Mouse (Mus musculus) intestine, embryonic 15.5 days (tissue): Measurements from ENCODE around the gene Ccdc187. TPM values are rescaled to one million over a fixed set of nuclear protein-coding genes. Genes with fewer than 3 reads are reported as not detected.

ENCODE experiments used
- ATAC-seq: fragments of 200-750 bp; cut with Nextera tagmentation; 2 replicates; pipeline ENCODE4 v1.8.0; 2017; ENCODE audit warnings: moderate TSS enrichment, moderate library complexity
- H3K27ac ChIP-seq: fragments of 300-500 bp; sonication (generic); 2 replicates; pipeline ENCODE4 v1.5.1; 2015; ENCODE audit warnings: mild to moderate bottlenecking, inconsistent platforms
- H3K27me3 ChIP-seq: fragments of 300-500 bp; sonication (generic); replicated peaks from 2 replicates; pipeline ENCODE4 v1.6.1; 2015; ENCODE audit warnings: inconsistent platforms
- H3K36me3 ChIP-seq: fragments of 300-500 bp; sonication (generic); 2 replicates; pipeline ENCODE4 v1.6.1; 2015; ENCODE audit warnings: inconsistent platforms
- H3K4me1 ChIP-seq: fragments of 300-500 bp; sonication (generic); replicated peaks from 2 replicates; pipeline ENCODE4 v1.6.1; 2015; ENCODE audit warnings: inconsistent platforms
- H3K4me2 ChIP-seq: fragments of 300-500 bp; sonication (generic); replicated peaks from 2 replicates; pipeline ENCODE4 v1.6.1; 2015; ENCODE audit warnings: mild to moderate bottlenecking, inconsistent platforms
- H3K4me3 ChIP-seq: fragments of 300-500 bp; sonication (generic); replicated peaks from 2 replicates; pipeline ENCODE4 v1.5.1; 2015; ENCODE audit warnings: inconsistent platforms
- H3K9ac ChIP-seq: fragments of 300-500 bp; sonication (generic); 2 replicates; pipeline ENCODE4 v1.6.1; 2015; ENCODE audit warnings: inconsistent platforms
- H3K9me3 ChIP-seq: fragments of 300-500 bp; sonication (generic); 2 replicates; pipeline ENCODE4 v1.6.1; 2016; ENCODE audit warnings: inconsistent platforms
- WGBS: fragments of 180-500 bp; shearing (Covaris S2); methylation state at CpG from one replicate; pipeline ENCODE4 v1.1.7; 2015; 5-methylcytosine and 5-hydroxymethylcytosine counted together
- polyA plus RNA-seq: library from polyadenylated mRNA; unstranded; fragments of >200 nt; fragmentation: Nextera tagmentation; extraction: Ambion mirVana; gene quantifications from 2 replicates; pipeline ENCODE4 v1.2.1, GENCODE M21; 2015

Ccdc187 gene
- polyA plus RNA-seq, 1 experiment from 2014 or later = 0.36 TPM

GRCm38 (mm10) chr2:26324917-26325316, 30.6 kb upstream of the Ccdc187 start:
- Histone ChIP-seq H3K9me3 (no peaks in the 10 kb centered on the region), H3K9ac (no peak overlapping the region), H3K36me3 (peaks cover 36% of the 10 kb centered on the region), H3K4me1 (no peaks in the 10 kb centered on the region), H3K4me2 (no peak overlapping the region), H3K27me3 (no peaks in the 10 kb centered on the region), H3K4me3 (no peak overlapping the region), H3K27ac (no peak overlapping the region)
- 74% methylated on average over 2 of the region's 2 CpGs for WGBS
- no peak for ATAC-seq

- H3K36me3 ChIP-seq = peaks cover 36% of the 10 kb centered on the region
- 85% methylated on average over 13 of the region's 13 CpGs for WGBS
- H3K4me2 ChIP-seq = no peak overlapping the region
- no peaks in the 10 kb centered on the region for H3K4me1 ChIP-seq
- H3K9ac ChIP-seq = no peak overlapping the region
- no peaks in the 10 kb centered on the region for H3K27me3 ChIP-seq
- H3K27ac ChIP-seq = no peak overlapping the region
- ATAC-seq = no peak
- H3K4me3 ChIP-seq = no peak overlapping the region
- no peaks in the 10 kb centered on the region for H3K9me3 ChIP-seq
Observed at GRCm38 (mm10) chr2:26323589-26324325, 29.4 kb upstream of the Ccdc187 start.

GRCm38 (mm10) chr2:26320245-26321185, 26.2 kb upstream of the Ccdc187 start:
- H3K4me2 ChIP-seq = no peak overlapping the region
- H3K27ac ChIP-seq = no peak overlapping the region
- 84% methylated on average over 14 of the region's 14 CpGs for WGBS
- H3K4me1 ChIP-seq = peaks cover 23% of the 10 kb centered on the region
- peaks cover 19% of the 10 kb centered on the region for H3K36me3 ChIP-seq
- no peak overlapping the region for H3K9ac ChIP-seq
- no peak overlapping the region for H3K4me3 ChIP-seq
- ATAC-seq = no peak
- H3K9me3 ChIP-seq = no peaks in the 10 kb centered on the region
- no peaks in the 10 kb centered on the region for H3K27me3 ChIP-seq

GRCm38 (mm10) chr2:26319519-26320244, 25.3 kb upstream of the Ccdc187 start:
- Histone ChIP-seq H3K4me2 (no peak overlapping the region), H3K27me3 (no peaks in the 10 kb centered on the region), H3K9ac (no peak overlapping the region), H3K9me3 (no peaks in the 10 kb centered on the region), H3K27ac (no peak overlapping the region), H3K4me1 (peaks cover 26% of the 10 kb centered on the region), H3K4me3 (no peak overlapping the region), H3K36me3 (peaks cover 13% of the 10 kb centered on the region)
- WGBS = 86% methylated on average over 13 of the region's 13 CpGs
- ATAC-seq = no peak

GRCm38 (mm10) chr2:26319109-26319508, 24.8 kb upstream of the Ccdc187 start:
- peaks cover 32% of the 10 kb centered on the region for H3K4me1 ChIP-seq
- H3K4me2 ChIP-seq = no peak overlapping the region
- H3K9ac ChIP-seq = no peak overlapping the region
- H3K4me3 ChIP-seq = no peak overlapping the region
- peaks cover 9% of the 10 kb centered on the region for H3K36me3 ChIP-seq
- H3K27ac ChIP-seq = no peak overlapping the region
- H3K9me3 ChIP-seq = no peaks in the 10 kb centered on the region
- WGBS = 90% methylated on average over 9 of the region's 9 CpGs
- ATAC-seq = no peak
- no peaks in the 10 kb centered on the region for H3K27me3 ChIP-seq

- Histone ChIP-seq H3K9ac (no peak overlapping the region), H3K4me3 (no peak overlapping the region), H3K9me3 (no peaks in the 10 kb centered on the region), H3K36me3 (no peaks in the 10 kb centered on the region; the same call in 1 of the 2 replicates), H3K27me3 (no peaks in the 10 kb centered on the region), H3K4me1 (peaks cover 35% of the 10 kb centered on the region), H3K27ac (no peak overlapping the region), H3K4me2 (0 out of 2 replicates have a peak overlapping the region, but pooled peaks have one; percentile 7)
- 82% methylated on average over 3 of the region's 3 CpGs for WGBS
- no peak for ATAC-seq
Observed at GRCm38 (mm10) chr2:26317991-26318672, 23.8 kb upstream of the Ccdc187 start.

- Histone ChIP-seq H3K4me3 (no peak overlapping the region), H3K9me3 (no peaks in the 10 kb centered on the region), H3K4me1 (peaks cover 35% of the 10 kb centered on the region), H3K9ac (peak overlapping the region; percentile 92; the same call in 1 of the 2 replicates), H3K4me2 (peak overlapping the region; percentile 77), H3K27me3 (no peaks in the 10 kb centered on the region), H3K27ac (peak overlapping the region; percentile 6; the same call in 1 of the 2 replicates), H3K36me3 (no peaks in the 10 kb centered on the region)
- WGBS = 56% methylated on average over 3 of the region's 3 CpGs
- no peak for ATAC-seq
Observed at GRCm38 (mm10) chr2:26317371-26317770, 23.0 kb upstream of the Ccdc187 start.

- Histone ChIP-seq H3K9ac (peak overlapping the region; percentile 92), H3K4me1 (peaks cover 36% of the 10 kb centered on the region), H3K27ac (peak overlapping the region; percentile 6; the same call in 1 of the 2 replicates), H3K36me3 (no peaks in the 10 kb centered on the region), H3K4me2 (peak overlapping the region; percentile 77), H3K4me3 (peak overlapping the region; percentile 74), H3K27me3 (no peaks in the 10 kb centered on the region), H3K9me3 (no peaks in the 10 kb centered on the region)
- 49% methylated on average over 9 of the region's 9 CpGs for WGBS
- 0 out of 2 replicates have a peak, but pooled peaks have one; percentile 4 for ATAC-seq
Observed at GRCm38 (mm10) chr2:26316576-26317246, 22.4 kb upstream of the Ccdc187 start.

- no peaks in the 10 kb centered on the region for H3K9me3 ChIP-seq
- peak overlapping the region; percentile 74 for H3K4me3 ChIP-seq
- peak overlapping the region; percentile 92 for H3K9ac ChIP-seq
- H3K27me3 ChIP-seq = no peaks in the 10 kb centered on the region
- ATAC-seq = peak; percentile 62
- peaks cover 37% of the 10 kb centered on the region for H3K4me1 ChIP-seq
- peak overlapping the region; percentile 77 for H3K4me2 ChIP-seq
- H3K36me3 ChIP-seq = no peaks in the 10 kb centered on the region
- peak overlapping the region; percentile 92 for H3K27ac ChIP-seq
- 0% methylated on average over 11 of the region's 11 CpGs for WGBS
Observed at GRCm38 (mm10) chr2:26315925-26316311, 21.6 kb upstream of the Ccdc187 start.

- under 1% methylated on average over 60 of the region's 66 CpGs for WGBS
- no peaks in the 10 kb centered on the region for H3K9me3 ChIP-seq
- H3K4me2 ChIP-seq = peak within 1 kb of the TSS; percentile 77
- H3K27me3 ChIP-seq = no peaks in the 10 kb centered on the region
- H3K4me1 ChIP-seq = peaks cover 37% of the 10 kb centered on the region
- H3K27ac ChIP-seq = peak within 1 kb of the TSS; percentile 92
- peak; percentile 90 for ATAC-seq
- no peaks in the 10 kb centered on the region for H3K36me3 ChIP-seq
- peak within 1 kb of the TSS; percentile 92 for H3K9ac ChIP-seq
- peak within 1 kb of the TSS; percentile 74 for H3K4me3 ChIP-seq
Observed at GRCm38 (mm10) chr2:26315072-26315924, 20.9 kb upstream of the Ccdc187 start, which contains the start of gene Gpsm1. Gene Gpsm1 (plus strand): TSS chr2:26315515.
